Mouse (Mus musculus) forebrain, embryonic 14.5 days (tissue): ENCODE measurements around the gene Tmtc4. TPM values are rescaled to one million over a fixed set of nuclear protein-coding genes. Genes with fewer than 3 reads are reported as not detected.

Source experiments
- ATAC-seq: fragments of 200-750 bp; cut with Nextera tagmentation; 2 replicates; pipeline ENCODE4 v1.8.0; 2017; ENCODE audit warnings: mild to moderate bottlenecking, moderate library complexity
- DNase-seq: peaks from one replicate; pipeline ENCODE4 v3.0.0-alpha.2; 2015; ENCODE audit warnings: low spot score
- H3K27ac ChIP-seq: fragments of 300-500 bp; sonication (generic); 2 replicates; pipeline ENCODE4 v1.5.1; 2014; ENCODE audit warnings: low read depth, mild to moderate bottlenecking, control low read depth, low read length, moderate library complexity
- H3K27me3 ChIP-seq: fragments of 300-500 bp; sonication (generic); replicated peaks from 2 replicates; pipeline ENCODE4 v1.6.1; 2014; ENCODE audit warnings: low read length, control low read depth, mixed read lengths; ENCODE audit not compliant: control insufficient read depth, insufficient read depth
- H3K36me3 ChIP-seq: fragments of 300-500 bp; sonication (generic); 2 replicates; pipeline ENCODE4 v1.6.1; 2014; ENCODE audit warnings: low read length, control low read depth; ENCODE audit not compliant: control insufficient read depth, insufficient read depth
- H3K4me1 ChIP-seq: fragments of 300-500 bp; sonication (generic); 2 replicates; pipeline ENCODE4 v1.6.1; 2014; ENCODE audit warnings: antibody characterized with exemption, low read length, control low read depth; ENCODE audit not compliant: control insufficient read depth, insufficient read depth
- H3K4me2 ChIP-seq: fragments of 300-500 bp; sonication (generic); 2 replicates; pipeline ENCODE4 v1.6.1; 2014; ENCODE audit warnings: mild to moderate bottlenecking, control low read depth, low read length
- H3K4me3 ChIP-seq: fragments of 300-500 bp; sonication (generic); 2 replicates; pipeline ENCODE4 v1.5.1; 2014; ENCODE audit warnings: low read depth, low read length, control low read depth
- H3K9ac ChIP-seq: fragments of 300-500 bp; sonication (generic); 2 replicates; pipeline ENCODE4 v1.6.1; 2014; ENCODE audit warnings: mild to moderate bottlenecking, low read length, control low read depth, moderate library complexity
- H3K9me3 ChIP-seq: fragments of 300-500 bp; sonication (generic); replicated peaks from 2 replicates; pipeline ENCODE4 v1.6.1; 2016; ENCODE audit warnings: low read length, control low read depth, mixed read lengths; ENCODE audit not compliant: control insufficient read depth
- WGBS: fragments of 180-500 bp; shearing (Covaris S2); extraction: QIAGEN DNeasy Blood & Tissue Kit; methylation state at CpG from one replicate; pipeline ENCODE4 v1.1.7; 2014; 5-methylcytosine and 5-hydroxymethylcytosine counted together
- polyA plus RNA-seq: library from polyadenylated mRNA; unstranded; fragments of >200 nt; fragmentation: Nextera tagmentation; extraction: Ambion mirVana; gene quantifications from 2 replicates; pipeline ENCODE4 v1.2.1, GENCODE M21; 2014

The Tmtc4 gene
- polyA plus RNA-seq, 1 experiment from 2014 or later, result 41.5 TPM

- Histone ChIP-seq H3K27ac (no peak overlapping the region), H3K4me1 (peaks cover 5% of the 10 kb centered on the region; the same call in 1 of the 2 replicates), H3K9me3 (0 out of 2 replicates have a peak, but pooled peaks cover 4% of the 10 kb centered on the region), H3K4me3 (peak overlapping the region; percentile 55), H3K27me3 (peaks cover 7% of the 10 kb centered on the region; the same call in 1 of the 2 replicates), H3K36me3 (no peaks in the 10 kb centered on the region), H3K4me2 (peak overlapping the region; percentile 95), H3K9ac (peak overlapping the region; percentile 65)
- DNase-seq (peak; percentile 22), ATAC-seq (peak; percentile 66)
- 1% methylated on average over 58 of the region's 58 CpGs for WGBS
These were observed 70.9 kb downstream of the Tmtc4 start for GRCm38 (mm10) chr14:122912812-122913498.

- Histone ChIP-seq H3K9ac (no peak overlapping the region), H3K36me3 (no peaks in the 10 kb centered on the region), H3K9me3 (0 out of 2 replicates have a peak, but pooled peaks cover 4% of the 10 kb centered on the region), H3K27ac (no peak overlapping the region), H3K4me3 (no peak overlapping the region; the same call in 1 of the 2 replicates), H3K4me1 (peaks cover 5% of the 10 kb centered on the region; the same call in 1 of the 2 replicates), H3K27me3 (peaks cover 7% of the 10 kb centered on the region; the same call in 1 of the 2 replicates), H3K4me2 (peak overlapping the region; percentile 95; the same call in 1 of the 2 replicates)
- WGBS, result 39% methylated on average over 1 of the region's 1 CpGs
- DNase-seq (no peak), ATAC-seq (no peak)
These were observed 71.7 kb downstream of the Tmtc4 start for GRCm38 (mm10) chr14:122912137-122912536.

- Histone ChIP-seq H3K36me3 (no peaks in the 10 kb centered on the region), H3K9me3 (peaks cover 4% of the 10 kb centered on the region; the same call in 1 of the 2 replicates), H3K27me3 (peaks cover 7% of the 10 kb centered on the region; the same call in 1 of the 2 replicates), H3K27ac (no peak overlapping the region), H3K9ac (no peak overlapping the region), H3K4me2 (no peak overlapping the region), H3K4me1 (peaks cover 5% of the 10 kb centered on the region; the same call in 1 of the 2 replicates), H3K4me3 (no peak overlapping the region)
- ATAC-seq (no peak), DNase-seq (no peak)
These were observed 72.6 kb downstream of the Tmtc4 start for GRCm38 (mm10) chr14:122911265-122911664.

- H3K9ac ChIP-seq, result no peak overlapping the region
- no peaks in the 10 kb centered on the region for H3K36me3 ChIP-seq
- no peak for DNase-seq
- no peak for ATAC-seq
- peaks cover 4% of the 10 kb centered on the region; the same call in 1 of the 2 replicates for H3K9me3 ChIP-seq
- WGBS, result 91% methylated on average over 5 of the region's 5 CpGs
- no peak overlapping the region for H3K27ac ChIP-seq
- H3K4me2 ChIP-seq, result no peak overlapping the region
- peaks cover 5% of the 10 kb centered on the region; the same call in 1 of the 2 replicates for H3K4me1 ChIP-seq
- no peak overlapping the region for H3K4me3 ChIP-seq
- peaks cover 7% of the 10 kb centered on the region; the same call in 1 of the 2 replicates for H3K27me3 ChIP-seq
These were observed 74.3 kb downstream of the Tmtc4 start for GRCm38 (mm10) chr14:122909368-122910091.

GRCm38 (mm10) chr14:122908075-122908474, 75.8 kb downstream of the Tmtc4 start:
- Histone ChIP-seq H3K27ac (no peak overlapping the region), H3K4me1 (peaks cover 3% of the 10 kb centered on the region; the same call in 1 of the 2 replicates), H3K9me3 (peaks cover 4% of the 10 kb centered on the region; the same call in 1 of the 2 replicates), H3K27me3 (peaks cover 7% of the 10 kb centered on the region; the same call in 1 of the 2 replicates), H3K4me3 (no peak overlapping the region), H3K4me2 (no peak overlapping the region), H3K36me3 (no peaks in the 10 kb centered on the region), H3K9ac (no peak overlapping the region)
- ATAC-seq (no peak), DNase-seq (no peak)
- WGBS, result 93% methylated on average over 4 of the region's 4 CpGs

- 90% methylated on average over 1 of the region's 1 CpGs for WGBS
- Histone ChIP-seq H3K27me3 (no peaks in the 10 kb centered on the region), H3K27ac (no peak overlapping the region), H3K36me3 (no peaks in the 10 kb centered on the region), H3K4me3 (no peak overlapping the region), H3K4me1 (peaks cover 11% of the 10 kb centered on the region; the same call in 1 of the 2 replicates), H3K4me2 (no peak overlapping the region), H3K9me3 (peaks cover 4% of the 10 kb centered on the region; the same call in 1 of the 2 replicates), H3K9ac (no peak overlapping the region)
- DNase-seq, result no peak
- no peak for ATAC-seq
These were observed 78.8 kb downstream of the Tmtc4 start for GRCm38 (mm10) chr14:122905007-122905406.

- H3K9ac ChIP-seq, result no peak overlapping the region
- no peak overlapping the region for H3K4me2 ChIP-seq
- 49% methylated on average over 2 of the region's 2 CpGs for WGBS
- peaks cover 11% of the 10 kb centered on the region; the same call in 1 of the 2 replicates for H3K4me1 ChIP-seq
- DNase-seq (peak; percentile 32), ATAC-seq (no peak)
- no peaks in the 10 kb centered on the region for H3K36me3 ChIP-seq
- H3K27ac ChIP-seq, result no peak overlapping the region
- H3K9me3 ChIP-seq, result peaks cover 4% of the 10 kb centered on the region; the same call in 1 of the 2 replicates
- H3K27me3 ChIP-seq, result no peaks in the 10 kb centered on the region
- no peak overlapping the region for H3K4me3 ChIP-seq
These were observed 79.9 kb downstream of the Tmtc4 start for GRCm38 (mm10) chr14:122903923-122904351.

- peak; percentile 83 for ATAC-seq
- no peak overlapping the region for H3K27ac ChIP-seq
- peak; percentile 77 for DNase-seq
These were observed 81.0 kb downstream of the Tmtc4 start for GRCm38 (mm10) chr14:122902884-122903283.

More at GRCm38 (mm10) chr14:122902884-122903283, 81.0 kb downstream of the Tmtc4 start:
- Histone ChIP-seq H3K9me3 (no peaks in the 10 kb centered on the region; the same call in 1 of the 2 replicates), H3K4me3 (no peak overlapping the region), H3K9ac (no peak overlapping the region), H3K4me2 (no peak overlapping the region), H3K4me1 (peaks cover 11% of the 10 kb centered on the region; the same call in 1 of the 2 replicates), H3K27me3 (no peaks in the 10 kb centered on the region), H3K36me3 (no peaks in the 10 kb centered on the region)
- WGBS, result 38% methylated on average over 4 of the region's 4 CpGs
